Mouse (Mus musculus): ENCODE data around the gene Inhbe.
"Not testable (repeated sequence)": the region's sequence is repeated elsewhere in the genome, so short reads cannot be mapped to it uniquely, and the experiment has no call there.

Gene Inhbe

GRCm38 (mm10) chr10:127325454-127326016, 28.7 kb downstream of the Inhbe start:
- in situ Hi-C loops (cut with MboI, MseI), result loop anchor here in 1 of 2 experiments (10.0 kb wide), 1 partner anchor 1009 kb away; the partner anchor contains the start of gene Cs

DNA sequence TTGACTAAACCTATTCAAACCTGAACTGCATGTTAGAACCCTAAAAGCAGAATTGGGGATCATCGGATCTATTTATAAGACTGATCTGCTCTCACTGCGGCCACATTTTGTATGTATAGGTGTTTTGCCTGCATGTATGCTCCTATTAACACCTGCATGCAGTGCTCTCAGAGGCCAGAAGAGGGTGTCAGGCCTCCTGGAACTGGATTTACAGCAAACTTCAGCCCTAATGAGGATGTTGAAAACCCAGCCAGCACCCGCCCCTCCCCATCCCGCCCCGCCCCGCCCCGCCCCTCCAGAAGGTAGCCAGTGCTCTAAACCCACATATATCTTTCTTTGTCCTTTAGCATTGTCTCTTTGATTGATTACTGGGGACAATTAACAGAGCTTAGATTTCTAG, 29.7 kb downstream of the Inhbe start:
- in situ Hi-C loops (cut with MboI, MseI), result loop anchor here in 1 of 2 experiments (10.0 kb wide), 1 partner anchor 1010 kb away; the partner anchor contains the start of gene Cs

GRCm38 (mm10) chr10:127323131-127323855, 30.9 kb downstream of the Inhbe start:
- in situ Hi-C loops (cut with MboI, MseI), result loop anchor here in 1 of 2 experiments (10.0 kb wide), 1 partner anchor 1012 kb away; the partner anchor contains the start of gene Cs

- in situ Hi-C loops (cut with MboI, MseI), result loop anchor here in 1 of 2 experiments (10.0 kb wide), 1 partner anchor 1012 kb away; the partner anchor contains the start of gene Cs
Measured at GRCm38 (mm10) chr10:127322669-127323068, 31.5 kb downstream of the Inhbe start.

DNA sequence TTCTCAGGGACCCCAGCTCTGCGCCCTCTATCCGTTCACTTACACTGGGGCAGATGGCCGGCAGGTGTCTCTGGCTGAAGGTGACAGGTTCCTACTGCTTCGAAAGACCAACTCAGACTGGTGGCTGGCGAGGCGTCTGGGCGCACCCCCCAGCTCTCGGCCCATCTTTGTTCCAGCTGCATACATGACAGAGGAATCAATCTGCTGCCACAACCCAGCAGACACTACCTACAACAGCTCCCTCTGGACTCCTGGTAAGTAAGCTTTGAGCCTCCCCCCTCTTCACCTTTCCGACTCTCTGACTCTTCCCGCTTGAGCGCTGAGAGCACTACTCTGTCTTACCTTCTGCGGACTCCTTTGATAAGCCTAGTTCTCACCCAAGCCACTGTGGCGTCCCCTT, 32.0 kb downstream of the Inhbe start:
- in situ Hi-C loops (cut with MboI, MseI), result loop anchor here in 1 of 2 experiments (10.0 kb wide), 1 partner anchor 1013 kb away; the partner anchor contains the start of gene Cs

DNA sequence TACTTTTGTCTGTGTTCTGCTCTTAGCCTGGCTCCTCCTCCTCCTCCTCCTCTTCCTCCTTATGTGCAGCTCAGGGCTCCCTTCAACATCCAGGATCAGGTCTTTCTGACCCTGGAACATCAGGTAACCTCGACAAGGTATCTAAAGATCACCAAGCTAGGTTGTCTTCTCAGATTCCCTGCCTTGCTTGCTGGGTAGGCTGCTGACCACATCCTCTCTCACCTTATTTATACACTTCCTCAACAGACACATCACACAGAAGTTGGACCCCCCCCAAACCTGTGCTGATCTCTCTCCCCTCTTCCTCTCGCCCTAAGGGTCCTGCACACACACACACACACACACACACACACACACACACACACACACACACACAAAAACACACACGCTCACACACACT, 32.6 kb downstream of the Inhbe start, which contains the start of gene Arhgap9:
TSS of gene Arhgap9 (plus strand) at position 344 of the 400 bp plus-strand sequence.
- in situ Hi-C loops (cut with MboI, MseI), result loop anchor here in 1 of 2 experiments (10.0 kb wide), 1 partner anchor 1013 kb away; the partner anchor contains the start of gene Cs

DNA sequence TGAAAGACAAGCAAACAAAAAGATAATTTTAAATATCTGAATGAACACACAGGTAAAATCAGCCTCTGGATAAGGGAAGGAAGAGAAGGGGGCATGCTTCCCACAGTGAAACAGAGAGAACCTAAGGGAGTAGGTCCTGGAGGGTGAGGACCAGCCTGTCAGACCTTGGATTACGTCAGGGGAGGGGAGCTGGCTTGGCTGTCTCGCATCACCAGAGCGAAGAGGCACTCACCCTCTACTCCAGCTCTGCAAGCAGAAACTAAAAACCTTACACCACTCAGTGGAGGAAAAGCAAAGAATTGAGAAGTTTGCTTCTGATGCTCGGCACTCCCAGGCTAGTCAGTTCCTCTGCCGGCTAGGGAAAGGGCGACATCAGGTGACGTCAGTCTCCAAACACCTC, 34.2 kb downstream of the Inhbe start:
- in situ Hi-C loops (cut with MboI, MseI), result loop anchor here (5.0 to 10.0 kb wide), 2 partner anchors 1015 to 1302 kb away; partner anchors contain the start of gene Cs (in 1 of the 2)

- in situ Hi-C loops (cut with MboI, MseI), result loop anchor here (5.0 kb wide), 1 partner anchor 1304 kb away; no protein-coding TSS in a partner anchor
Measured at GRCm38 (mm10) chr10:127318009-127318408, 36.2 kb downstream of the Inhbe start.

GRCm38 (mm10) chr10:127317277-127317676, 36.9 kb downstream of the Inhbe start:
- in situ Hi-C loops (cut with MboI, MseI), result loop anchor here (5.0 kb wide), 1 partner anchor 1305 kb away; no protein-coding TSS in a partner anchor

GRCm38 (mm10) chr10:127314950-127315349, 39.3 kb downstream of the Inhbe start:
- in situ Hi-C loops (cut with MboI, MseI), result loop anchor here (5.0 kb wide), 2 partner anchors 133 to 1307 kb away; partner anchors contain the start of gene Slc26a10 (in 1 of the 2)

DNA sequence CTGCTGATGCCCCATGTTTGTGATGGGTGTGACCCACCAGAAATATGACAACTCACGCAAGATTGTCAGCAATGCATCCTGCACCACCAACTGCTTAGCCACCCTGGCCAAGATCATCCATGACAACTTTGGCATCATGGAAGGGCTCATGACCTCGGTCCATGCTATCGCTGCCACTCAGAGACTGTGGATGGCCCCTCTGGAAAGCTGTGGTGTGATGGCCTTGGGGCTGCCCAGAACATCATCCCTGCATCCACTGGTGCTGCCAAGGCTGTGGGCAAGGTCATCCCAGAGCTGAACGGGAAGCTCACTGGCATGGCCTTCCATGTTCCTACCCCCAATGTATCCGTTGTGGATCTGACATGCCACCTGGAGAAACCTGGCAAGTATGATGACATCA, 40.7 kb downstream of the Inhbe start:
- in situ Hi-C loops (cut with MboI, MseI), result loop anchor here in 1 of 2 experiments (5.0 kb wide), 1 partner anchor 131 kb away; the partner anchor contains the start of gene Slc26a10

- in situ Hi-C loops (cut with MboI, MseI), result loop anchor here in 1 of 2 experiments (5.0 kb wide), 1 partner anchor 131 kb away; the partner anchor contains the start of gene Slc26a10
Measured at GRCm38 (mm10) chr10:127312858-127313257, 41.4 kb downstream of the Inhbe start.

DNA sequence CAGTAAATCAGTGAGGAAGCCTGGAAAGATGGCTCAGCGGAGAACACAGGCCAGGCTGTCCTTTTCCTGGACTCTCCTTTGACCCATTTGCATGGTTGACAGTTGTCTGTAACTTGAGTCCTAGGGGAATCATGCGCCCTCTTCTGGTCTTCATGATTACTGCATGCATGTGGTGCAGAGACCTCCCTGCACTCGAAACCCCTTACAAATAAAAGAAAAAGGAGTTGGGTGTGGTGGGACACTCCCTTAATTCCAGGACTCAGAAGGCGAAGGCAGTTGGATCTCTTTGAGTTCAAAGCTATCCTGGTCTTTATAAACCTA, 41.9 kb downstream of the Inhbe start:
- in situ Hi-C loops (cut with MboI, MseI), result loop anchor here in 1 of 2 experiments (5.0 kb wide), 1 partner anchor 130 kb away; the partner anchor contains the start of gene Slc26a10

DNA sequence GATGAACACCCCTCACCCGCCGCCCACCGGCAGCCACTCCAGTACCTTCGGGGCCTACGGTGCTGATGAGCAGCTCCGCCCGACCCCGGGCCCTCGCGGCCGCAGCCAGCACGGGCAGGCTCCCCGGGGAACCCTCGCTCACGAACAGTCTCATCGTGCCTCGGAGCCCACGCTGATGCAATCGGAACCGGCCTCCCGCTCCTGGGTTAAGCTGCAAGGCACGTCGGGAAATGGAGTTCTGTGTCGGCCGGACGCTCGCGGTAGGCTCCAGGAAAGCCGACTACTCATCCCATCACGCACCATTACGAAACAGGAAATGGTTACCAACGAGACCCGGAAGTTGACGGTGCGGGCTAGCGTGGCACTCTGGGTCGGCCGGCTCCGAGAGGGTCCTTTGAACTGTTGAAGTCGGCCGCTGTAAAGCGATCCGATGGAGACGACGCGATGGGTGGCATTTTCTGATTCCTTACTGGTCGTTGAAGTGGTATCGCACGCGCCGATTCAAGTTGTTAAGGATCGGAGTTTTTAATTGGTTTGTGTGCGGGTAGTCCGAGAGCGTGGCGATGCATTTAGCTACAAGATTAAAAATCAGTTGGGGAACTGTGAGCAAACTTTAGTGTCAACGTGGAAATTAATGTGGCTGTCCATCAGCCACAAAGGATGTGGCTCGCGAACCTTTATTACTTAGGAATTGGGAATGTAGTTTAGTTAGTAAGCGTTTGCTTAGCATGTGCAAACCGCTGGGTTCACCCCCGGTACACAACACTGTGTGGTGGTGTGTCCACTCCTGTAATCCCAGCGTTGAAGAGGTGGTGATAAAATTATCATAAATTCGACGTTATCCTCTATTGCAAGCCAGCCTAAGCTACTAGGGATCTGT, 42.5 kb downstream of the Inhbe start, which contains the start of gene Mars:
TSS of gene Mars (minus strand) at position 311 of the 880 bp plus-strand sequence.
- in situ Hi-C loops (cut with MboI, MseI), result loop anchor here in 1 of 2 experiments (5.0 kb wide), 1 partner anchor 129 kb away; the partner anchor contains the start of gene Slc26a10

DNA sequence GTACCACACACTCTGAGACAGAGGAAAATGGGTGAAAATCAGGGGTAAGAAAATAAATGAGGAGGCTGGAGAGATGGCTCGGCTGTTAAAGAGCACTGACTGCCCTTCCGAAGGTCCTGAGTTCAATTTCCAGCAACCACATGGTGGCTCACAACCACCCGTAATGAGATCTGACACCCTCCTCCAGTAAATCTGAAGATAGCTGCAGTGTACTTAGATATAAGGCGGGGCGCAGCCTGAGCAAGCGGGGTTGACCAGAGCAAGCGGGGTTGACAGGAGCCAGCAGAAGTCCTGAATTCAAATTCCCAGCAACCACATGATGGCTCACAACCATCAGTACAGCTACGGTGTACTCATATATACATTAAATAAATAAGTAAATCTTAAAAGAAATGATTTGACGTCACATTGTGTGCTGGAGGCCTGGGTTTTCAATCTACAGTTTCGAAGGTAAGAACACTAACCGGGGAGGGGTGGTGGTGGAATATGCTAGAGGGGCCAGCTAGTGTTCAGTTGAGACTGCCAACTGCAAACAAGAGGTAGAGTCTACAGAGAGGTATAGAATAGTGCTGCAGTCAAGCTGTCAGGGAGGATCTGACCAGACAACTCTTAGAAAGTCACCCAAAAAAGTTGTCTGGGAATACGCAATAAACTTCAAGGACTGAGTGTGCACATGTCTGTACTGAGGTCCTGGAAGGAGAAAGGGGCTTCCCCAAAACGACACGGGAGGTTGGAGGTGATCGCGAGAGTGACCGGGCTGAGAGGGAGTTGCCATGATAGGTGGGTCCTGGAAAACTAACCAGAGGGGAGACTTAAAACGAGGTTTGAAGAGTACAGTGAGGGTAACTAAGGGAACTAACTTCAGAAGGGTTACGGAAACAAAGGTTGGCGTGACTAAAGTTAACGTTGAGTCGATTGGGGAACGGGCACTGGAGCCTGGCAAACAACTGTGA, 43.4 kb downstream of the Inhbe start:
- in situ Hi-C loops (cut with MboI, MseI), result loop anchor here in 1 of 2 experiments (5.0 kb wide), 1 partner anchor 128 kb away; the partner anchor contains the start of gene Slc26a10

DNA sequence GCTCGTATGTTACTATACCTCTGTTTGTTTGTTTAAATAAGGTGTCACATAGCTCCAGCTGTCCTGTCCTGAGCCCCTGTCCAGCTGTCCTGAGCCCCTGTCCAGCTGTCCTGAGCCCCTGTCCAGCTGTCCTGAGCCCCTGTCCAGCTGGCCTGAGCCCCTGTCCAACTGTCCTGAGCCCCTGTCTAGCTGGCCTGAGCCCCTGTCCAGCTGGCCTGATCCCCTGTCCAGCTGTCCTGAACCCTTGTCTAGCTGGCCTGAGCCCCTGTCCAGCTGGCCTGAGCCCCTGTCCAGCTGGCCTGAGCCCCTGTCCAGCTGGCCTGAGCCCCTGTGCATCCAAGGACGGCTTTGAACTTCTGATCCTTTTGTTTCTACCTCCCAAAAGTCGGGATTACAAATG, 45.0 kb downstream of the Inhbe start:
- in situ Hi-C loops (cut with MboI, MseI), result not testable (repeated sequence)

DNA sequence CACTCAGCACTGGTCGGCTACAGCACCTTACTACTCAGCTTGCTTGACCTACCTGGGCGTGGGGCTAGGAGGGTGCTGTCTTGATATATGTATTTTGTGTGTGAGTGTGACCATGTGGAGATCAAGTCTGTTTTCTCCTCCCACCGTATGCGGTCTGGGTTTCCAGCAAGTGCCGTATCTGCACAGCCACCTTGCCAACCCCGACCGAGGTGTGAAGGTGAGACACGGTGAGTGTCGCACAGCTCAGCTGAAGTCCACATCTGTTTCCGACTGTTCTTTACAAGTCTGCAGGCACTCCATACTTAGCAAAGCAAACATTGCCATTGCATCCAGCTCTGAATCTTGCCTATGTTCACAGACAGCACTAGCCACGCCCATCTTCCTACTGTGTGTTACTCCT, 51.1 kb downstream of the Inhbe start:
- in situ Hi-C loops (cut with MboI, MseI), result no loop called here

DNA sequence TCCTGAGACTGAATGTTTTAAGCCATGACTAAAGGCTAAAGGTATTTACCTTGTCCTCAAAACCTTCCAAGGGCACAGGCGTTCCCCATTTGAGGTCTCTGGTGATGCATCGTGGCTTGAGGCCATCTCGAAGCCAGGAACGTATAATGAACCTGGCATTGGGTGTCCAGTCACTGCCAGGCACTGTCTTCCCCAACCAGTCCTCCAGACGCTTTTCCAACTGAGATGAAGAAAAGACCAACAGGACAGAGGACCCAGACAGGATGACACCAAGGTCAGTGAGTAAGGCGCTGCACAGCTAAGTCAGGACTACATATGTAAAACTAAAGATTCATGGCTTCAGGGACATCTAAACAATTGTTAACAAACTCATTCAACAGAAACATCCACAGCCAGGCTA, 53.9 kb downstream of the Inhbe start:
- in situ Hi-C loops (cut with MboI, MseI), result no loop called here

All from T-helper 17 cell (primary cell).